ENCODE assay signal across 9 mouse cellular contexts in the genomic region with DNA sequence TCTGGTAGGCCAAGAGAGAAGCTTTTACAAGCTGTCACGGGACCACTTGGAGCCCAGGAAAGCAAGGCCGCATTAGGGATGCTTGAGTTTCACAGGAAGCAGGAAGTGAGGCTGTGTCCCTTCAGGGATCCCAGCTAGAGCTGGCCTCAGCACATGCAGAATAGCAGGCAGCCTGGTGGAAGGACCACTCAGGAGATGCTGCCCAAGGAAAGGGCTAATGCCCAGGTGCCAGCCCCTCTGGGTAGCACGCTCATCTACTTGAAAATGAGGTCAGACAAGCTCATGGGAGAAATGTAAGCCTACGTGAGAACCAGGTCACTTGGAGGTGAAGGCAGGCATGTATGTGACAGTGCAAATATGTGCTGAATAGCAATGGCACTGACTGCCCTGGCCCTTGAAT. TPM values are rescaled to one million over a fixed set of nuclear protein-coding genes. Genes with fewer than 3 reads are reported as not detected.
DNase-seq lines count a peak whose midpoint lies in the region; ATAC-seq and TF ChIP-seq lines count a peak whose summit lies in the region.
"Had no signal": no experiment of that assay in that cellular context is flagged by ENCODE, and none has a peak within 500 bp of the region (broad histone marks: within the 10 kb centered on the region; RNA-seq: fewer than 3 reads in every experiment).

No protein-coding gene starts in this region.

- no peaks in the 10 kb centered on the region for H3K27me3 ChIP-seq in forebrain, postnatal 0 days (ENCODE audit: insufficient read depth, low read length)
- no peaks in the 10 kb centered on the region for H3K27me3 ChIP-seq in midbrain, embryonic 15.5 days (replicated peaks)
- H3K27me3 ChIP-seq: Patski had no signal

- H3K4me2 ChIP-seq in forebrain, postnatal 0 days (ENCODE audit: low read depth): peak overlapping the region; percentile 15; the same call in 1 of the 2 replicates
- no peak overlapping the region for H3K4me2 ChIP-seq in midbrain, embryonic 15.5 days

- H3K9me3 ChIP-seq in forebrain, postnatal 0 days (ENCODE audit: low read length): no peaks in the 10 kb centered on the region
- H3K9me3 ChIP-seq in midbrain, embryonic 15.5 days: no peaks in the 10 kb centered on the region

- peak overlapping the region; percentile 90 for H3K27ac ChIP-seq in layer of hippocampus, adult 2 months
- H3K27ac ChIP-seq in bone marrow, adult 2 months (ENCODE audit: control insufficient read depth, insufficient read depth, low read depth, low read length, poor library complexity): no peak overlapping the region
- peak overlapping the region; percentile 80 for H3K27ac ChIP-seq in forebrain, postnatal 0 days (ENCODE audit: low read depth, low read length)
- H3K27ac ChIP-seq in midbrain, embryonic 15.5 days: peak overlapping the region; percentile 37

- no peak for TF ChIP-seq POLR2A in bone marrow, adult 2 months (IDR thresholded peaks at IDR 0.05; ENCODE audit: borderline replicate concordance, control insufficient read depth, low read depth, low read length)

- no peak overlapping the region; the same call in 1 of the 2 replicates for H3K4me3 ChIP-seq in layer of hippocampus, adult 2 months
- H3K4me3 ChIP-seq in bone marrow, adult 2 months (replicated peaks; ENCODE audit: control insufficient read depth, low read depth, low read length): peak overlapping the region; percentile 16
- no peak overlapping the region for H3K4me3 ChIP-seq in forebrain, postnatal 0 days (ENCODE audit: low read depth, low read length)
- H3K4me3 ChIP-seq in midbrain, embryonic 15.5 days: no peak overlapping the region

- no peak for DNase-seq in layer of hippocampus, adult 2 months (ENCODE audit: low spot score in 2 of 2)
- DNase-seq in layer of hippocampus, adult 18-20 months (ENCODE audit: low spot score in 2 of 2): no peak
- peak; percentile 11 for DNase-seq in forebrain, postnatal 0 days
- DNase-seq in adrenal gland, postnatal 4 days (ENCODE audit: low spot score in 2 of 2): no peak
- no peak for DNase-seq in embryo, embryonic 10.5 days (ENCODE audit: low spot score)
- no peak for DNase-seq in layer of hippocampus, adult 11-12 months (ENCODE audit: low spot score)

- peak; percentile 4 for ATAC-seq in forebrain, postnatal 0 days
- ATAC-seq in midbrain, embryonic 15.5 days (replicated peaks): no peak

- no peak for TF ChIP-seq CTCF in layer of hippocampus, adult 2 months (conservative IDR thresholded peaks at IDR 0.05)
- no peak for TF ChIP-seq CTCF in bone marrow, adult 2 months (IDR thresholded peaks at IDR 0.05; ENCODE audit: control insufficient read depth, insufficient read depth, low read length)
- no peak for TF ChIP-seq CTCF in forebrain, postnatal 0 days (IDR thresholded peaks at IDR 0.05; ENCODE audit: low read depth)

- 82% methylated on average over 4 of the region's 4 CpGs for WGBS in bone marrow, adult 2 months
- 56% methylated on average over 4 of the region's 4 CpGs for WGBS in forebrain, postnatal 0 days
- WGBS in midbrain, embryonic 15.5 days: 67% methylated on average over 4 of the region's 4 CpGs

- peaks cover 3% of the 10 kb centered on the region for H3K4me1 ChIP-seq in bone marrow, adult 2 months (ENCODE audit: control insufficient read depth, insufficient read depth, low read length)
- H3K4me1 ChIP-seq in forebrain, postnatal 0 days (ENCODE audit: insufficient read depth): peaks cover 11% of the 10 kb centered on the region; the same call in 1 of the 2 replicates
- H3K4me1 ChIP-seq in midbrain, embryonic 15.5 days: peaks cover 49% of the 10 kb centered on the region

- peaks cover 21% of the 10 kb centered on the region for H3K36me3 ChIP-seq in forebrain, postnatal 0 days (ENCODE audit: insufficient read depth)
- peaks cover 17% of the 10 kb centered on the region for H3K36me3 ChIP-seq in midbrain, embryonic 15.5 days (replicated peaks)

- 0 out of 2 replicates have a peak overlapping the region, but pooled peaks have one; percentile 11 for H3K9ac ChIP-seq in forebrain, postnatal 0 days
- H3K9ac ChIP-seq in midbrain, embryonic 15.5 days: no peak overlapping the region

RNA-seq across cellular contexts. Expression of a gene that starts 2.5 kb away (rescaled TPM):
- 1 to 10 TPM; 1.2 to 1.8 TPM for total RNA-seq in layer of hippocampus, adult 2 months (2021)
- 1 to 10 TPM in 1 of 2 experiments, under 1 TPM in 1; 0.79 to 1.2 TPM for total RNA-seq in layer of hippocampus, adult 18-20 months (2021)
- 46.2 and 59.0 TPM in 2 replicates for polyA plus RNA-seq in bone marrow, adult 2 months (2011; ENCODE audit: insufficient read depth, insufficient read length, low replicate concordance, missing spikeins)
- total RNA-seq in forebrain, postnatal 0 days (2014; rRNA removed): 10.1 and 10.5 TPM in 2 replicates
- polyA plus RNA-seq in forebrain, postnatal 0 days (2015; fragmentation: Nextera tagmentation; extraction: Ambion mirVana): 7.3 and 9.4 TPM in 2 replicates
- polyA plus RNA-seq in midbrain, embryonic 15.5 days (2015; fragmentation: Nextera tagmentation; extraction: Ambion mirVana): 7.6 and 11.8 TPM in 2 replicates
- 10 to 100 TPM; 16.2 to 18.0 TPM for total RNA-seq in adrenal gland, postnatal 4 days (2021)

RNA-seq across cellular contexts. Expression of a gene that starts 5.4 kb away (rescaled TPM):
- total RNA-seq in layer of hippocampus, adult 2 months (2021): 10 to 100 TPM; 82.8 to 84.2 TPM
- 10 to 100 TPM; 79.1 to 82.6 TPM for total RNA-seq in layer of hippocampus, adult 18-20 months (2021)
- polyA plus RNA-seq in bone marrow, adult 2 months (2011; ENCODE audit: insufficient read depth, insufficient read length, low replicate concordance, missing spikeins): 119 and 194 TPM in 2 replicates
- 67.3 and 77.4 TPM in 2 replicates for total RNA-seq in forebrain, postnatal 0 days (2014; rRNA removed)
- polyA plus RNA-seq in forebrain, postnatal 0 days (2015; fragmentation: Nextera tagmentation; extraction: Ambion mirVana): 92.3 and 99.4 TPM in 2 replicates
- 104 and 105 TPM in 2 replicates for polyA plus RNA-seq in midbrain, embryonic 15.5 days (2015; fragmentation: Nextera tagmentation; extraction: Ambion mirVana)
- 10 to 100 TPM; 79.8 to 86.9 TPM for total RNA-seq in adrenal gland, postnatal 4 days (2021)

RNA-seq across cellular contexts. Expression of a gene that starts 6.9 kb away (rescaled TPM):
- total RNA-seq in layer of hippocampus, adult 2 months (2021): 100 to 1,000 TPM; 142 to 153 TPM
- total RNA-seq in layer of hippocampus, adult 18-20 months (2021): 100 to 1,000 TPM; 147 to 149 TPM
- polyA plus RNA-seq in bone marrow, adult 2 months (2011; ENCODE audit: insufficient read depth, insufficient read length, low replicate concordance, missing spikeins): 74.2 and 109 TPM in 2 replicates
- total RNA-seq in forebrain, postnatal 0 days (2014; rRNA removed): 159 and 187 TPM in 2 replicates
- polyA plus RNA-seq in forebrain, postnatal 0 days (2015; fragmentation: Nextera tagmentation; extraction: Ambion mirVana): 313 and 316 TPM in 2 replicates
- polyA plus RNA-seq in midbrain, embryonic 15.5 days (2015; fragmentation: Nextera tagmentation; extraction: Ambion mirVana): 331 and 355 TPM in 2 replicates
- total RNA-seq in adrenal gland, postnatal 4 days (2021): 100 to 1,000 TPM; 190 to 193 TPM

RNA-seq across cellular contexts. Expression of a gene that starts 35.4 kb away (rescaled TPM):
- 10 to 100 TPM; 66.2 to 66.8 TPM for total RNA-seq in layer of hippocampus, adult 2 months (2021)
- total RNA-seq in layer of hippocampus, adult 18-20 months (2021): 10 to 100 TPM; 65.9 to 66.8 TPM
- polyA plus RNA-seq in bone marrow, adult 2 months (2011; ENCODE audit: insufficient read depth, insufficient read length, low replicate concordance, missing spikeins): 31.3 and 50.1 TPM in 2 replicates
- total RNA-seq in forebrain, postnatal 0 days (2014; rRNA removed): 55.2 and 62.6 TPM in 2 replicates
- 32.8 TPM in 2 replicates for polyA plus RNA-seq in forebrain, postnatal 0 days (2015; fragmentation: Nextera tagmentation; extraction: Ambion mirVana)
- 57.1 and 57.5 TPM in 2 replicates for polyA plus RNA-seq in midbrain, embryonic 15.5 days (2015; fragmentation: Nextera tagmentation; extraction: Ambion mirVana)
- total RNA-seq in adrenal gland, postnatal 4 days (2021): 100 to 1,000 TPM; 105 to 114 TPM

RNA-seq across cellular contexts. Expression of a gene that starts 42.4 kb away (rescaled TPM):
- 100 to 1,000 TPM; 113 to 119 TPM for total RNA-seq in layer of hippocampus, adult 2 months (2021)
- 100 to 1,000 TPM; 103 to 112 TPM for total RNA-seq in layer of hippocampus, adult 18-20 months (2021)
- polyA plus RNA-seq in bone marrow, adult 2 months (2011; ENCODE audit: insufficient read depth, insufficient read length, low replicate concordance, missing spikeins): 20.6 and 51.6 TPM in 2 replicates
- 4.0 and 4.4 TPM in 2 replicates for total RNA-seq in forebrain, postnatal 0 days (2014; rRNA removed)
- polyA plus RNA-seq in forebrain, postnatal 0 days (2015; fragmentation: Nextera tagmentation; extraction: Ambion mirVana): 2.5 and 3.9 TPM in 2 replicates
- 0.34 and 0.52 TPM in 2 replicates for polyA plus RNA-seq in midbrain, embryonic 15.5 days (2015; fragmentation: Nextera tagmentation; extraction: Ambion mirVana)
- 1 to 10 TPM; 1.0 to 1.1 TPM for total RNA-seq in adrenal gland, postnatal 4 days (2021)
